Mouse (Mus musculus): ENCODE results near the gene Stx16. TPM values are rescaled to one million over a fixed set of nuclear protein-coding genes. Genes with fewer than 3 reads are reported as not detected.
A peak's percentile ranks its signal among the peaks of the same experiment; 100 is the strongest.

Gene Stx16
- 11.8 TPM in 2 replicates for polyA plus RNA-seq (2015; fragmentation: Nextera tagmentation; extraction: Ambion mirVana)

DNA sequence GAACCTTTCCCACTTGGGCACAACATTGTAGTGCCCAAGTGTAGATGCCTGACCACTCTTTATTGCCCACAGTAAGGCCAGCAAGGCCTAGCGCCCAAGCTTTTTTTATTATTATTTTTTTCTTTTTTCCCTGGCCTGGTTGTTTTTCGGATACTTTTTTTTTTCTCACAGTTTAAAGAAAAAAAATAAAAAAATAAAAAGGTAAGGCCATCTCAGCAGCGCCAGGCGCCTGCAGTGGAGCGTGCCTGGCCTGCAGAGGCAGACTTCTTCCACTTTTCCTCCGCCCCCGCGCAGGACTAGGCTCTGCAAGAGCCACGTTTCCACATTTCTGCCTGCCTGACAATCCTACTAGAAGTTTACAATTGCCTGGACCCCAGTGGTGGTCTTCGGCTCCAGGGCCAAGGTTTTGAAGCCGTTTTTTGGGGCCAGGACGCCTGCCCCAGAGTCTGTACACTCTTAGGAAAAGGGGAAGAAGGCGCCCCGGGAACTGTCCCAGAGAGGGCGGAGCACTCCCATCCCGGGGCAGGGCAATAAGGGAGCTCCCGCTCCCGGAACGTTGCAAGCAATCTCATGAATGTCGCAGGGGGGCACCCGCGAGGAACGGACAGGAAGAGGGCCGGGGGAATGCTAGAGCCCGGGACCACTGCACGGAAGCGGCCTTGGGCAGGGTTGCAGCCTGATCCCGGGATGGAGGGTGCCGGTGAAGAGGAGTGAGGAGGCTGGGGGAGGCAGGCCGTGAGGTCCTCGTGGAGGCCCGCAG lies at the start of gene Stx16:
Gene Stx16 (plus strand): TSS at position 636 of the 760 bp plus-strand sequence.
- peak; percentile 95 for ATAC-seq (ENCODE audit: low FRiP score, low TSS enrichment)
- Histone ChIP-seq H3K4me1 (ENCODE audit: insufficient read depth, low read length) (peaks cover 35% of the 10 kb centered on the region), H3K4me2 (replicated peaks; ENCODE audit: low read depth, low read length) (peak within 1 kb of the TSS; percentile 89), H3K27ac (ENCODE audit: low read length) (peak within 1 kb of the TSS; percentile 93), H3K9me3 (ENCODE audit: low read length) (no peaks in the 10 kb centered on the region), H3K27me3 (ENCODE audit: insufficient read depth, low read length) (no peaks in the 10 kb centered on the region), H3K9ac (replicated peaks; ENCODE audit: low read length) (peak within 1 kb of the TSS; percentile 96), H3K4me3 (ENCODE audit: low read length) (peak within 1 kb of the TSS; percentile 80), H3K36me3 (ENCODE audit: insufficient read depth, low read length) (no peaks in the 10 kb centered on the region)
- WGBS: under 1% methylated on average over 32 of the region's 32 CpGs

DNA sequence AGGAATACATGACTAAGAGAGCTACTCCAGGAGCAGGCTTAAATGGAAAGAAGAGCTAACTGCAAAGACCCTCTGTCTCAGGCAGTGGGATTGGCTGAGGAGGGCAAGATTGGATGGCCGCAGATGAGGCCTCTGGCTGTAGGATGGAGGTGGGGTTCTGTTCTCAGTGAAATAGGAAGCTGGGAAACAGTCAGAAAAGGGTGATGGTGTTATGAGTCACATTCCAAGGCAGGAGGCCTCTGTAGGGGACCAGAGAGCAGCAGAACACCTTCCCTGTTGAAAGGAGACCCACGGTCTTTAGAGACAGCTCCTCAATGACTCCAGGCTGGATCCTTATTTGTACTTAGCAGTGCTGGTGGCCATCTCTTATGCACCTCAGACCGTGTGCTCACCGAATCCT lies 49.7 kb upstream of the Stx16 start:
- no peak overlapping the region for H3K4me2 ChIP-seq (replicated peaks; ENCODE audit: low read depth, low read length)
- no peak for ATAC-seq (ENCODE audit: low FRiP score, low TSS enrichment)
- H3K4me1 ChIP-seq (ENCODE audit: insufficient read depth, low read length): peaks cover 15% of the 10 kb centered on the region
- no peak overlapping the region for H3K4me3 ChIP-seq (ENCODE audit: low read length)
- 76% methylated on average over 4 of the region's 4 CpGs for WGBS
- H3K36me3 ChIP-seq (ENCODE audit: insufficient read depth, low read length): no peaks in the 10 kb centered on the region
- no peak overlapping the region for H3K27ac ChIP-seq (ENCODE audit: low read length)
- no peak overlapping the region for H3K9ac ChIP-seq (replicated peaks; ENCODE audit: low read length)
- H3K9me3 ChIP-seq (ENCODE audit: low read length): no peaks in the 10 kb centered on the region
- H3K27me3 ChIP-seq (ENCODE audit: insufficient read depth, low read length): peaks cover 7% of the 10 kb centered on the region; the same call in 1 of the 2 replicates

DNA sequence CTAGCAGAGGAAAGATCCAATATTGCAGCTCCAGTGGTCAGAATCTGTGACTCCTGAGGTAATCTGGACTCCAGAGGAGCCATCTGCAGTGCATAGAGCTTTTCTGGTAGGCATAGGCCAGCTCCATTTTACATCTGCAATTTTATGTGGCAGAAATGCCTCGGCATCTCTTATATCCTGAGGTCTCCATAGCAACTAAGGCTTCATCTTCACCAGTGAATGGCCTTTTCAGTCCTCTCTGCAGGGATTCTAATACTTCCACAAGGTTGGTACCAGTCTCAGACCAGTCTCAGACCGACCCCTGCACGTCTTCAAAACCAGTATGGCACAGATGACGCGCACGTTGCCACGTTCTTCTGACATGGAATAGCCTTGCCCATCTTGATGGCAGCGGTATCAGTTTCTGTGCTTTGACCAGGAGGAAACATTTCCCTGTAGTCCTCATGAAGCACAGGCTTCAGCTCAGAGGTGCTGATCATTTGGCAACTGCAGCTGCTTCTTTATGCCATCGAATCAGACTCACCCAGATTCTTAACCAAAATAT lies 42.8 kb upstream of the Stx16 start:
- Histone ChIP-seq H3K27ac (ENCODE audit: low read length) (no peak overlapping the region), H3K4me2 (replicated peaks; ENCODE audit: low read depth, low read length) (no peak overlapping the region), H3K9ac (replicated peaks; ENCODE audit: low read length) (no peak overlapping the region), H3K36me3 (ENCODE audit: insufficient read depth, low read length) (no peaks in the 10 kb centered on the region), H3K4me3 (ENCODE audit: low read length) (no peak overlapping the region), H3K27me3 (ENCODE audit: insufficient read depth, low read length) (no peaks in the 10 kb centered on the region), H3K4me1 (ENCODE audit: insufficient read depth, low read length) (no peaks in the 10 kb centered on the region), H3K9me3 (ENCODE audit: low read length) (no peaks in the 10 kb centered on the region)
- WGBS: 91% methylated on average over 9 of the region's 9 CpGs
- ATAC-seq (ENCODE audit: low FRiP score, low TSS enrichment): no peak

DNA sequence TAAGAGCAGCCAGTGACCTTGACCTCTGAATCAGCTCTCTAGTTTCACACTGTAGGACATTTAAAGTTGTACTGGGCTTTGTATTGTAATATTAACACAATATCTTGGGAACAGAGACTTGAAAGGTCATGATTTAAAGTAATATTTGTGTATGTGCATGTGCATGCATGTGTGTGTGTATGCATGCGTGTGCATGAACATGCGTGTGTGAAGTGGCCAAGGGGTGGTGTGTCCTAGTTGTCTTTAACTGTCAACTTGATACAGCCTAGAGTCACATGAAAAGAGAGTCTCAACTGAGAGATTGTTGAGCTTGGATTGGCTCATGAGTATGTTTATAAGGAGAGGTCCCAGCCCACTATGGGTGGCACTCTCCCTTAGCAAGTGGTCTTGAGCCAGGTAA lies 28.5 kb upstream of the Stx16 start:
- Histone ChIP-seq H3K4me1 (ENCODE audit: insufficient read depth, low read length) (peaks cover 21% of the 10 kb centered on the region), H3K9ac (replicated peaks; ENCODE audit: low read length) (no peak overlapping the region), H3K4me2 (replicated peaks; ENCODE audit: low read depth, low read length) (no peak overlapping the region), H3K4me3 (ENCODE audit: low read length) (no peak overlapping the region), H3K27me3 (ENCODE audit: insufficient read depth, low read length) (0 out of 2 replicates have a peak, but pooled peaks cover 2% of the 10 kb centered on the region), H3K9me3 (ENCODE audit: low read length) (peaks cover 9% of the 10 kb centered on the region), H3K27ac (ENCODE audit: low read length) (no peak overlapping the region), H3K36me3 (ENCODE audit: insufficient read depth, low read length) (no peaks in the 10 kb centered on the region)
- no peak for ATAC-seq (ENCODE audit: low FRiP score, low TSS enrichment)
- WGBS: 99% methylated on average over 2 of the region's 2 CpGs

DNA sequence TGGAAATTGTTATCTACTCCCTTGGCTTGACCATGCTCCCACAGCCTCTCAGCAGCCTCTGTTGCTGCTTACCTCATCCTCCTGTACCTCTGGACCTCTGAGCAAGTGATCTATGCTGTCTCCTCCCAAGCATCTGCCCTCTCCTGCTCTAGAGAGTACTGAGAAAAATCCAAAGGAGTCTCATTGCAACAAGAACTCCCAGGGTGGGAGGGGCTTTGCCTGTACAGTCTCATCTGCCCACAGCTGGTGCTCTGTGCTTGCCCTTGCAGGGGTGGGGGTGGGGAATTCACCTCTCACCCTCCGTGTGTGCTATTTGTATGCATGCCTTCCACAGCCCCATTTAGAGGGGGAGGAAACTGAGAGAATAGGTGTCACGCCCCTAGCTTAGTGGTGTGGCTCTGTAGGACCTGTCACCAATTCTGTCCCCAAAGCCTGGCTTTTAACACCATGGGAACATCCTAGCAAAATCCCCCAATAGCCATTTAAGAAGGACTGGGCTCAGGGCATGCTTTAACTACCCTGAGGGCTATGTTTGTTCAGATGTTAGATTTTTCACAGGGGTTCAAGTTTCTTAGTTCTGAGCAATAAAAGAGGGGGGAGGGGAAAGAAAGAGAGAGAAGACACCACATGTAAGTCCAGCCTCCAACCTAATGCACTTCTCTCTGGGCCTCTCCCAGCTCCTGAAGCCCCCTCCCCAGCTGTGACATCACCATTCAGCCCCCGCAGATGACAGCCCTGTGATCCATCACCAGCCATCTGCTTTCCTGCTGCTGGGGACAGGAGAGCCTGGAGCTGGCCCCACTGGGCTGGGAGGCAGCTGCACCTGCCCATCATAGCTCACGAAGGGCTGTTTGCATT lies 26.4 kb upstream of the Stx16 start:
- H3K4me1 ChIP-seq (ENCODE audit: insufficient read depth, low read length): peaks cover 21% of the 10 kb centered on the region
- H3K4me2 ChIP-seq (replicated peaks; ENCODE audit: low read depth, low read length): no peak overlapping the region
- peaks cover 9% of the 10 kb centered on the region for H3K9me3 ChIP-seq (ENCODE audit: low read length)
- 0 out of 2 replicates have a peak overlapping the region, but pooled peaks have one; percentile 11 for H3K27ac ChIP-seq (ENCODE audit: low read length)
- ATAC-seq (ENCODE audit: low FRiP score, low TSS enrichment): peak; percentile 89
- H3K4me3 ChIP-seq (ENCODE audit: low read length): no peak overlapping the region
- 11% methylated on average over 4 of the region's 4 CpGs for WGBS
- H3K9ac ChIP-seq (replicated peaks; ENCODE audit: low read length): no peak overlapping the region
- H3K27me3 ChIP-seq (ENCODE audit: insufficient read depth, low read length): 0 out of 2 replicates have a peak, but pooled peaks cover 3% of the 10 kb centered on the region
- no peaks in the 10 kb centered on the region for H3K36me3 ChIP-seq (ENCODE audit: insufficient read depth, low read length)

DNA sequence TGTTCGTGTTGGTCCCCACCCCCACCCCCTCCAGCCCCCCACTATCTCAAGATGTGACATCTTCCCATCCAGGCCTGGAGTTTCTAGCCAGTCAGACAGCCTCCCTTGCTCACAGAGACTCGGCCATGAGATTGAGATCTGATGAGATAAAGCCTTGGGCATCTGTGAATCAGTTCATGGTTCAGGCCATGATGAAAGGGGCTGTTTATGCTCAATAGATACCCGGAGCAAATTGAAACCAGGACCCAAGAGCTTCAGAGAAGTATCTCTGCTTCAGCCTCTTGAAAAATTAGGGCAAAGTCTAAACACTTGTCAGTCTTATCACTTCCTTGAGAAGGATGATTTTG lies 25.8 kb upstream of the Stx16 start:
- peaks cover 21% of the 10 kb centered on the region for H3K4me1 ChIP-seq (ENCODE audit: insufficient read depth, low read length)
- H3K9ac ChIP-seq (replicated peaks; ENCODE audit: low read length): no peak overlapping the region
- H3K4me2 ChIP-seq (replicated peaks; ENCODE audit: low read depth, low read length): no peak overlapping the region
- no peaks in the 10 kb centered on the region for H3K36me3 ChIP-seq (ENCODE audit: insufficient read depth, low read length)
- 4% methylated on average over 3 of the region's 3 CpGs for WGBS
- peaks cover 9% of the 10 kb centered on the region for H3K9me3 ChIP-seq (ENCODE audit: low read length)
- no peak for ATAC-seq (ENCODE audit: low FRiP score, low TSS enrichment)
- no peak overlapping the region for H3K27ac ChIP-seq (ENCODE audit: low read length)
- 0 out of 2 replicates have a peak, but pooled peaks cover 3% of the 10 kb centered on the region for H3K27me3 ChIP-seq (ENCODE audit: insufficient read depth, low read length)
- H3K4me3 ChIP-seq (ENCODE audit: low read length): no peak overlapping the region

DNA sequence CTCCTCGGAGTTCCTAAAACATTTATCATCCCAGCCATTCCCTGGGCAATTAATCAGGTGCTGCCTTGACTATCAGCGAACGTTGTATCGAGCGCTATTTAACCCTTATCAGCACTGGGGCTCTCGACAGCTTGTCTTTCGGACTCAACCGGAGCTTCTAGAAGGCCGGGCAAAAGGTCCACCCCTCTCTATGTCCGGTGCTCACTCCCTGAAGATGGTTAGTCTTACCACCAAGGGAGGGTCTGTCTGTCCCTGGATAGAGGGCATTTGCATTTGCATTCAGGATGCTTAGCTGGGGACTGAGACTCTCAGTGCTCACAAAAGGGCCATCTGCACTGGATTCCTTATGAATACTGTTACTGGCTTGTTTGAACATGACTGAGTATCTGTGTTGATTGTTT lies 25.0 kb upstream of the Stx16 start:
- Histone ChIP-seq H3K9ac (replicated peaks; ENCODE audit: low read length) (no peak overlapping the region), H3K4me2 (replicated peaks; ENCODE audit: low read depth, low read length) (peak overlapping the region; percentile 8; the same call in 1 of the 2 replicates), H3K27me3 (ENCODE audit: insufficient read depth, low read length) (0 out of 2 replicates have a peak, but pooled peaks cover 3% of the 10 kb centered on the region), H3K4me3 (ENCODE audit: low read length) (no peak overlapping the region), H3K4me1 (ENCODE audit: insufficient read depth, low read length) (peaks cover 21% of the 10 kb centered on the region), H3K9me3 (ENCODE audit: low read length) (peaks cover 9% of the 10 kb centered on the region), H3K27ac (ENCODE audit: low read length) (no peak overlapping the region), H3K36me3 (ENCODE audit: insufficient read depth, low read length) (no peaks in the 10 kb centered on the region)
- 3% methylated on average over 10 of the region's 10 CpGs for WGBS
- no peak for ATAC-seq (ENCODE audit: low FRiP score, low TSS enrichment)

DNA sequence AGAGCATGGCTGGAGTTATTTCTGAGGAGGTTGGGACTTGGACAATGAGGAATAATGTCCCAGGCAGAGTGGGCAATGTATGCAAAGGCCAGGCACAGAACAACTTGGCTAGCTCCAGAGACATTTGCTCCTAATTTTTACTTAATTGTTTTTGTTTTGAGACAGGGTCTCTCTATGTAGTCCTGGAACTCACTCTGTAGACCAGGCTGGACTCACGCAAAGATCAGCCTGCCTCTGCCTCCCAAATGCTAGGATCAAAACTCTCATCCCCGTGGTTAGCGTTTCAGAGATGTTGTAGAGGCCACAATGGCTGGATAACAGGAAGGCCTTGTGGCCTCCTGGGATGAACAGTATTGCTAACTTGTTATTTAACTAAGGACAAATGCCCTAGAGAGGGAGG lies 21.6 kb upstream of the Stx16 start:
- Histone ChIP-seq H3K9me3 (ENCODE audit: low read length) (no peaks in the 10 kb centered on the region), H3K9ac (replicated peaks; ENCODE audit: low read length) (no peak overlapping the region), H3K27me3 (ENCODE audit: insufficient read depth, low read length) (0 out of 2 replicates have a peak, but pooled peaks cover 3% of the 10 kb centered on the region), H3K36me3 (ENCODE audit: insufficient read depth, low read length) (no peaks in the 10 kb centered on the region), H3K4me2 (replicated peaks; ENCODE audit: low read depth, low read length) (no peak overlapping the region), H3K4me1 (ENCODE audit: insufficient read depth, low read length) (peaks cover 17% of the 10 kb centered on the region), H3K4me3 (ENCODE audit: low read length) (no peak overlapping the region), H3K27ac (ENCODE audit: low read length) (no peak overlapping the region)
- 95% methylated on average over 3 of the region's 3 CpGs for WGBS
- no peak for ATAC-seq (ENCODE audit: low FRiP score, low TSS enrichment)

DNA sequence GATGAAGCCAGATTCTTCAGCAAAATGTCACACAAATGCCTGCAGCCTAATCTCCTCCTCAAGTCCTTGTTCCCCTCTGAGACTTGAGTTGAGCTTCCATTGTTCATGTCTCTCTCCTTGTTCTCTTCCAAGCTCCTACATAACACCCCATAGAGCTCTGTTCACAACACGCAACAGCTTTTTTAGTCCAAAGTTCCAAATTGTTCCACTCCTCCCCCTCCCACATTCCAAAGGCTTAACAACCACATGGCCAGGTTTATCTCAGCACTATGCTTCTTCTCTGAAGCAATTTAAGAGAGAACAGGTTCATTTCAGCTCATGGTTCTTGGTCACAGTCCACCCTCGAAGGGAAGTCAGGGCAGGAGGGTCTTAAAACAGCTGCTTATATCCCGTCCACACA lies 18.4 kb upstream of the Stx16 start:
- H3K27ac ChIP-seq (ENCODE audit: low read length): no peak overlapping the region
- H3K4me1 ChIP-seq (ENCODE audit: insufficient read depth, low read length): no peaks in the 10 kb centered on the region
- no peaks in the 10 kb centered on the region for H3K9me3 ChIP-seq (ENCODE audit: low read length)
- H3K27me3 ChIP-seq (ENCODE audit: insufficient read depth, low read length): no peaks in the 10 kb centered on the region
- H3K9ac ChIP-seq (replicated peaks; ENCODE audit: low read length): no peak overlapping the region
- no peak overlapping the region for H3K4me2 ChIP-seq (replicated peaks; ENCODE audit: low read depth, low read length)
- 88% methylated on average over 3 of the region's 3 CpGs for WGBS
- no peak for ATAC-seq (ENCODE audit: low FRiP score, low TSS enrichment)
- H3K36me3 ChIP-seq (ENCODE audit: insufficient read depth, low read length): no peaks in the 10 kb centered on the region
- H3K4me3 ChIP-seq (ENCODE audit: low read length): no peak overlapping the region
